In the genomic region with DNA sequence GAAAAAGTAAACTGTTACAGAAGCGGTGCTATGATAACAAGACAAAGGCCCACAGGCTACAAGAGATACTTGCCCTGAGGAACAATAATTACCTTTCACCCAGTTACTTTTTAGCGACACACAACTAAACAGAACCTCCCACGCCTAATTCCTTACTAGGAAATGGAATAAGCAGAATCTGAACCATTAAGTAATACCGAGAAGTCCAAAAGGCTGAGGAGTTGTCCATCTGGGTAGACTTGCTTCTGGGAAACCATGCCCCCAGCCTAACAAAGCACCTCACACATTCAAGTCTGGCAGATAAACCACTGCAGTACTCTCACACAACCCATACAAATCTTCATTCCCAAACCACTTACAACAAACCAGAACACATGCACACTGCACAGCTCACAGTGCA, we compare ENCODE assay signal across 27 mouse cellular contexts. TPM values are rescaled to one million over a fixed set of nuclear protein-coding genes. Genes with fewer than 3 reads are reported as not detected.
DNase-seq lines count a peak whose midpoint lies in the region; ATAC-seq and TF ChIP-seq lines count a peak whose summit lies in the region.
"Had no signal": no experiment of that assay in that cellular context is flagged by ENCODE, and none has a peak within 500 bp of the region (broad histone marks: within the 10 kb centered on the region; RNA-seq: fewer than 3 reads in every experiment).

No protein-coding gene starts in this region.

- H3K36me3 ChIP-seq in kidney, adult 2 months (ENCODE audit: control insufficient read depth, insufficient read depth, low read length) = no peaks in the 10 kb centered on the region; the same call in 1 of the 2 replicates
- no peaks in the 10 kb centered on the region for H3K36me3 ChIP-seq in midbrain, embryonic 11.5 days (ENCODE audit: control insufficient read depth, insufficient read depth, low read length)
- no peaks in the 10 kb centered on the region for H3K36me3 ChIP-seq in midbrain, embryonic 15.5 days (replicated peaks)
- H3K36me3 ChIP-seq: hindbrain, embryonic 12.5 days; limb, embryonic 10.5 days; limb, embryonic 15.5 days; neural tube, embryonic 15.5 days had no signal

- WGBS in kidney, adult 2 months = 67% methylated on average over 4 of the region's 4 CpGs
- 91% methylated on average over 4 of the region's 4 CpGs for WGBS in midbrain, embryonic 11.5 days
- 94% methylated on average over 4 of the region's 4 CpGs for WGBS in midbrain, embryonic 15.5 days

- H3K4me1 ChIP-seq in kidney, adult 2 months (ENCODE audit: control insufficient read depth, insufficient read depth, low read length) = peaks cover 34% of the 10 kb centered on the region
- H3K4me1 ChIP-seq in midbrain, embryonic 11.5 days (ENCODE audit: control insufficient read depth, insufficient read depth, low read length) = no peaks in the 10 kb centered on the region
- no peaks in the 10 kb centered on the region for H3K4me1 ChIP-seq in midbrain, embryonic 15.5 days
- H3K4me1 ChIP-seq: hindbrain, embryonic 12.5 days; limb, embryonic 10.5 days; limb, embryonic 15.5 days; neural tube, embryonic 15.5 days had no signal

- DNase-seq in kidney, adult 2 months = peak; percentile 86
- DNase-seq in kidney, postnatal 4 days = no peak
- peak; percentile 68 for DNase-seq in midbrain, embryonic 11.5 days (ENCODE audit: low spot score, missing footprints)
- DNase-seq in c-Kit-positive CD71-positive TER-119-positive erythroid progenitor cells, embryonic 14.5 days (ENCODE audit: low spot score) = peak; percentile 27
- no peak for DNase-seq in adrenal gland, postnatal 14 days
- no peak for DNase-seq in thymus, postnatal 14 days
- DNase-seq: adrenal gland, adult 8-10 months; B cell, adult 2 months; cerebellum, adult 2 months; cerebellum, postnatal 36 days; gastrocnemius, postnatal 36 days; heart, postnatal 36 days; midbrain, embryonic 14.5 days; retina, postnatal 1 day; right cerebral cortex, postnatal 14 days; thymus, adult 18-20 months; thymus, postnatal 4 days had no signal

- H3K4me3 ChIP-seq in kidney, adult 2 months (ENCODE audit: insufficient read depth, low read depth, low read length) = no peak overlapping the region
- H3K4me3 ChIP-seq in midbrain, embryonic 11.5 days (ENCODE audit: low read depth, low read length) = no peak overlapping the region
- H3K4me3 ChIP-seq in midbrain, embryonic 15.5 days = no peak overlapping the region

- no peak for TF ChIP-seq CTCF in kidney, adult 2 months (conservative IDR thresholded peaks at IDR 0.05; ENCODE audit: insufficient read depth, insufficient read length, low read depth, low read length)

- H3K27ac ChIP-seq in kidney, adult 2 months (ENCODE audit: insufficient read depth, low read depth, low read length) = peak overlapping the region; percentile 98
- H3K27ac ChIP-seq in midbrain, embryonic 11.5 days (ENCODE audit: low read depth, low read length) = no peak overlapping the region
- no peak overlapping the region for H3K27ac ChIP-seq in midbrain, embryonic 15.5 days
- H3K27ac ChIP-seq: hindbrain, embryonic 12.5 days; hindbrain, postnatal 0 days; limb, embryonic 10.5 days; limb, embryonic 15.5 days; macrophage; neural tube, embryonic 15.5 days had no signal

- no peak overlapping the region for H3K4me2 ChIP-seq in midbrain, embryonic 11.5 days
- no peak overlapping the region for H3K4me2 ChIP-seq in midbrain, embryonic 15.5 days
- H3K4me2 ChIP-seq: limb, embryonic 15.5 days had no signal

- H3K27me3 ChIP-seq in kidney, adult 2 months (replicated peaks; ENCODE audit: control insufficient read depth, insufficient read depth, low read length) = no peaks in the 10 kb centered on the region
- no peaks in the 10 kb centered on the region for H3K27me3 ChIP-seq in midbrain, embryonic 11.5 days (ENCODE audit: control insufficient read depth, insufficient read depth, low read length)
- H3K27me3 ChIP-seq in midbrain, embryonic 15.5 days (replicated peaks) = no peaks in the 10 kb centered on the region
- H3K27me3 ChIP-seq: hindbrain, embryonic 12.5 days; limb, embryonic 15.5 days; neural tube, embryonic 15.5 days had no signal

- TF ChIP-seq POLR2A in kidney, adult 2 months (IDR thresholded peaks at IDR 0.05; ENCODE audit: low read depth, low read length) = no peak

- no peak overlapping the region for H3K9ac ChIP-seq in midbrain, embryonic 11.5 days (ENCODE audit: low read length)
- H3K9ac ChIP-seq in midbrain, embryonic 15.5 days = no peak overlapping the region
- H3K9ac ChIP-seq: hindbrain, embryonic 12.5 days; limb, embryonic 15.5 days; neural tube, embryonic 15.5 days had no signal

- ATAC-seq in midbrain, embryonic 11.5 days (ENCODE audit: low FRiP score) = no peak
- no peak for ATAC-seq in midbrain, embryonic 15.5 days (replicated peaks)
- ATAC-seq: forebrain, embryonic 14.5 days; hindbrain, postnatal 0 days; intestine, postnatal 0 days; lung, postnatal 0 days had no signal

- H3K9me3 ChIP-seq in midbrain, embryonic 11.5 days (ENCODE audit: control insufficient read depth, low read length) = no peaks in the 10 kb centered on the region
- H3K9me3 ChIP-seq in midbrain, embryonic 15.5 days = no peaks in the 10 kb centered on the region
- H3K9me3 ChIP-seq: hindbrain, embryonic 12.5 days; limb, embryonic 10.5 days; limb, embryonic 15.5 days; neural tube, embryonic 15.5 days had no signal

RNA-seq across cellular contexts. Expression of a gene that starts 8.5 kb away (rescaled TPM):
- 224 and 248 TPM in 2 replicates for polyA plus RNA-seq in kidney, adult 2 months (2012; rRNA removed)
- polyA plus RNA-seq in midbrain, embryonic 11.5 days (2014; fragmentation: Nextera tagmentation; extraction: Ambion mirVana) = 1.9 and 2.0 TPM in 2 replicates
- 1.4 and 1.9 TPM in 2 replicates for polyA plus RNA-seq in midbrain, embryonic 15.5 days (2015; fragmentation: Nextera tagmentation; extraction: Ambion mirVana)
- 81.5 and 84.5 TPM in 2 replicates for total RNA-seq in adrenal gland, postnatal 14 days (2021)

RNA-seq across cellular contexts. Expression of a gene that starts 15.0 kb away (rescaled TPM):
- 4.6 and 4.8 TPM in 2 replicates for polyA plus RNA-seq in kidney, adult 2 months (2012; rRNA removed)
- polyA plus RNA-seq in midbrain, embryonic 11.5 days (2014; fragmentation: Nextera tagmentation; extraction: Ambion mirVana) = 5.1 and 7.0 TPM in 2 replicates
- 7.0 and 7.5 TPM in 2 replicates for polyA plus RNA-seq in midbrain, embryonic 15.5 days (2015; fragmentation: Nextera tagmentation; extraction: Ambion mirVana)
- total RNA-seq in adrenal gland, postnatal 14 days (2021) = 0.94 and 2.0 TPM in 2 replicates

Comparison
In these comparisons a context has a peak if more than half of its experiments do, and no peak if none do; other contexts are left out.
1. DNase-seq: peak in kidney, adult 2 months (single experiment), midbrain, embryonic 11.5 days (single experiment) and c-Kit-positive CD71-positive TER-119-positive erythroid progenitor cells, embryonic 14.5 days (single experiment); none in kidney, postnatal 4 days (0 of 2), adrenal gland, postnatal 14 days (single experiment) and thymus, postnatal 14 days (single experiment).
2. RNA of a gene that starts 8.5 kb away (polyA plus RNA-seq): 224 to 248 TPM in kidney, adult 2 months; 1.9 to 2.0 TPM in midbrain, embryonic 11.5 days and 1.4 to 1.9 TPM in midbrain, embryonic 15.5 days; every median in the first group is over 10 times any median in the second.